In genomic region chr15:100903811-100904210, GRCm38 (mm10) we compare ENCODE assay signal across 26 mouse cellular contexts. TPM values are rescaled to one million over a fixed set of nuclear protein-coding genes. Genes with fewer than 3 reads are reported as not detected.
DNase-seq lines count a peak whose midpoint lies in the region; ATAC-seq and TF ChIP-seq lines count a peak whose summit lies in the region.
"Had no signal": no experiment of that assay in that cellular context is flagged by ENCODE, and none has a peak within 500 bp of the region (broad histone marks: within the 10 kb centered on the region; RNA-seq: fewer than 3 reads in every experiment).

No protein-coding gene starts in this region.

- peak overlapping the region; percentile 37; the same call in 1 of the 2 replicates for H3K27ac ChIP-seq in hindbrain, embryonic 16.5 days (ENCODE audit: low read depth, low read length)
- H3K27ac ChIP-seq in hindbrain, embryonic 11.5 days (ENCODE audit: low read depth, low read length), result no peak overlapping the region
- no peak overlapping the region for H3K27ac ChIP-seq in kidney, embryonic 15.5 days
- no peak overlapping the region for H3K27ac ChIP-seq in kidney, adult 2 months (ENCODE audit: insufficient read depth, low read depth, low read length)
- no peak overlapping the region for H3K27ac ChIP-seq in midbrain, embryonic 14.5 days (replicated peaks; ENCODE audit: low read depth, low read length)
- no peak overlapping the region for H3K27ac ChIP-seq in midbrain, embryonic 15.5 days
- H3K27ac ChIP-seq: embryonic facial prominence, embryonic 10.5 days; embryonic facial prominence, embryonic 13.5 days; forebrain, embryonic 12.5 days; gastrocnemius, adult 2 months; hindbrain, embryonic 14.5 days; intestine, embryonic 15.5 days had no signal

- peaks cover 7% of the 10 kb centered on the region for H3K36me3 ChIP-seq in hindbrain, embryonic 16.5 days (ENCODE audit: control insufficient read depth, insufficient read depth, low read length)
- no peaks in the 10 kb centered on the region for H3K36me3 ChIP-seq in hindbrain, embryonic 11.5 days (ENCODE audit: control insufficient read depth, insufficient read depth, low read length)
- 0 out of 2 replicates have a peak, but pooled peaks cover 8% of the 10 kb centered on the region for H3K36me3 ChIP-seq in kidney, embryonic 15.5 days
- H3K36me3 ChIP-seq in kidney, adult 2 months (ENCODE audit: control insufficient read depth, insufficient read depth, low read length), result no peaks in the 10 kb centered on the region
- H3K36me3 ChIP-seq in midbrain, embryonic 14.5 days (ENCODE audit: control insufficient read depth, insufficient read depth, low read length), result 0 out of 2 replicates have a peak, but pooled peaks cover 2% of the 10 kb centered on the region
- H3K36me3 ChIP-seq in midbrain, embryonic 15.5 days (replicated peaks), result 0 out of 2 replicates have a peak, but pooled peaks cover 6% of the 10 kb centered on the region
- H3K36me3 ChIP-seq: embryonic facial prominence, embryonic 10.5 days; embryonic facial prominence, embryonic 13.5 days; intestine, embryonic 15.5 days had no signal

- 49% methylated on average over 9 of the region's 9 CpGs for WGBS in hindbrain, embryonic 16.5 days
- WGBS in hindbrain, embryonic 11.5 days, result 76% methylated on average over 9 of the region's 9 CpGs
- WGBS in kidney, embryonic 15.5 days, result 59% methylated on average over 9 of the region's 9 CpGs
- WGBS in kidney, adult 2 months, result 40% methylated on average over 9 of the region's 9 CpGs
- WGBS in midbrain, embryonic 14.5 days, result 54% methylated on average over 9 of the region's 9 CpGs
- WGBS in midbrain, embryonic 15.5 days, result 53% methylated on average over 9 of the region's 9 CpGs

- H3K4me1 ChIP-seq in hindbrain, embryonic 16.5 days (ENCODE audit: control insufficient read depth, insufficient read depth, low read depth, low read length), result peaks cover 5% of the 10 kb centered on the region; the same call in 1 of the 2 replicates
- no peaks in the 10 kb centered on the region for H3K4me1 ChIP-seq in hindbrain, embryonic 11.5 days (replicated peaks; ENCODE audit: control insufficient read depth, insufficient read depth, low read length)
- H3K4me1 ChIP-seq in kidney, embryonic 15.5 days, result peaks cover 10% of the 10 kb centered on the region
- H3K4me1 ChIP-seq in kidney, adult 2 months (ENCODE audit: control insufficient read depth, insufficient read depth, low read length), result no peaks in the 10 kb centered on the region
- H3K4me1 ChIP-seq in midbrain, embryonic 14.5 days (ENCODE audit: control insufficient read depth, insufficient read depth, low read length), result no peaks in the 10 kb centered on the region
- H3K4me1 ChIP-seq in midbrain, embryonic 15.5 days, result no peaks in the 10 kb centered on the region
- H3K4me1 ChIP-seq: embryonic facial prominence, embryonic 13.5 days; intestine, embryonic 15.5 days had no signal

- TF ChIP-seq POLR2A in kidney, adult 2 months (IDR thresholded peaks at IDR 0.05; ENCODE audit: low read depth, low read length), result no peak

- no peaks in the 10 kb centered on the region for H3K9me3 ChIP-seq in hindbrain, embryonic 16.5 days (ENCODE audit: control insufficient read depth, low read length)
- H3K9me3 ChIP-seq in hindbrain, embryonic 11.5 days (ENCODE audit: control insufficient read depth, low read length), result no peaks in the 10 kb centered on the region
- no peaks in the 10 kb centered on the region for H3K9me3 ChIP-seq in kidney, embryonic 15.5 days (replicated peaks)
- H3K9me3 ChIP-seq in midbrain, embryonic 14.5 days (ENCODE audit: control insufficient read depth, low read length), result no peaks in the 10 kb centered on the region
- H3K9me3 ChIP-seq in midbrain, embryonic 15.5 days, result no peaks in the 10 kb centered on the region
- H3K9me3 ChIP-seq: embryonic facial prominence, embryonic 10.5 days; embryonic facial prominence, embryonic 13.5 days; forebrain, embryonic 12.5 days; intestine, embryonic 15.5 days had no signal

- no peak overlapping the region for H3K4me2 ChIP-seq in hindbrain, embryonic 16.5 days (ENCODE audit: low read length)
- H3K4me2 ChIP-seq in hindbrain, embryonic 11.5 days (replicated peaks; ENCODE audit: low read depth, low read length), result no peak overlapping the region
- no peak overlapping the region for H3K4me2 ChIP-seq in kidney, embryonic 15.5 days
- H3K4me2 ChIP-seq in midbrain, embryonic 14.5 days (ENCODE audit: low read length), result no peak overlapping the region
- H3K4me2 ChIP-seq in midbrain, embryonic 15.5 days, result no peak overlapping the region
- H3K4me2 ChIP-seq: embryonic facial prominence, embryonic 13.5 days; forebrain, embryonic 12.5 days; heart, embryonic 11.5 days; hindbrain, embryonic 14.5 days; intestine, embryonic 15.5 days had no signal

- H3K27me3 ChIP-seq in hindbrain, embryonic 16.5 days (replicated peaks; ENCODE audit: control insufficient read depth, insufficient read depth, low read length), result no peaks in the 10 kb centered on the region
- H3K27me3 ChIP-seq in hindbrain, embryonic 11.5 days (ENCODE audit: control insufficient read depth, insufficient read depth, low read length), result no peaks in the 10 kb centered on the region
- no peaks in the 10 kb centered on the region for H3K27me3 ChIP-seq in kidney, embryonic 15.5 days
- H3K27me3 ChIP-seq in kidney, adult 2 months (replicated peaks; ENCODE audit: control insufficient read depth, insufficient read depth, low read length), result no peaks in the 10 kb centered on the region; the same call in 1 of the 2 replicates
- H3K27me3 ChIP-seq in midbrain, embryonic 14.5 days (ENCODE audit: control insufficient read depth, insufficient read depth, low read length), result no peaks in the 10 kb centered on the region
- no peaks in the 10 kb centered on the region for H3K27me3 ChIP-seq in midbrain, embryonic 15.5 days (replicated peaks)
- H3K27me3 ChIP-seq: embryonic facial prominence, embryonic 13.5 days; forebrain, embryonic 12.5 days; intestine, embryonic 15.5 days had no signal

- DNase-seq in cerebellum, postnatal 10 days, result peak; percentile 64 to 67
- DNase-seq in cerebellum, adult 11 months, result no peak
- DNase-seq in hindbrain, embryonic 11.5 days (ENCODE audit: low spot score), result no peak
- no peak for DNase-seq in kidney, adult 2 months
- peak; percentile 21 for DNase-seq in midbrain, embryonic 14.5 days
- DNase-seq: adrenal gland, adult 8-10 months; adrenal gland, postnatal 25 days; cerebellum, adult 18-20 months; cerebellum, adult 9-10 months; cerebellum, postnatal 36 days; embryo, embryonic 11 days; gastrocnemius, adult 2 months; gastrocnemius, postnatal 14 days; heart, adult 11 months had no signal

- no peak for ATAC-seq in hindbrain, embryonic 16.5 days
- ATAC-seq in hindbrain, embryonic 11.5 days (ENCODE audit: low FRiP score), result no peak
- peak; percentile 46; the same call in 1 of the 2 replicates for ATAC-seq in kidney, embryonic 15.5 days (replicated peaks; ENCODE audit: low FRiP score)
- ATAC-seq in midbrain, embryonic 14.5 days (ENCODE audit: low FRiP score, low TSS enrichment), result no peak
- no peak for ATAC-seq in midbrain, embryonic 15.5 days (replicated peaks)
- ATAC-seq: activated CD4-positive, CD25-positive, alpha-beta regulatory T cell, adult 4 months; forebrain, embryonic 16.5 days; intestine, embryonic 15.5 days had no signal

- H3K4me3 ChIP-seq in hindbrain, embryonic 16.5 days (ENCODE audit: low read length), result no peak overlapping the region
- no peak overlapping the region for H3K4me3 ChIP-seq in hindbrain, embryonic 11.5 days (ENCODE audit: low read depth, low read length)
- H3K4me3 ChIP-seq in kidney, embryonic 15.5 days (replicated peaks), result no peak overlapping the region
- no peak overlapping the region for H3K4me3 ChIP-seq in kidney, adult 2 months (ENCODE audit: insufficient read depth, low read depth, low read length)
- H3K4me3 ChIP-seq in midbrain, embryonic 14.5 days (replicated peaks; ENCODE audit: low read depth, low read length), result no peak overlapping the region
- no peak overlapping the region for H3K4me3 ChIP-seq in midbrain, embryonic 15.5 days
- H3K4me3 ChIP-seq: embryonic facial prominence, embryonic 10.5 days; embryonic facial prominence, embryonic 13.5 days; erythroblast, embryonic 14.5 days; forebrain, embryonic 12.5 days; gastrocnemius, adult 2 months; intestine, embryonic 15.5 days had no signal

- no peak for TF ChIP-seq CTCF in kidney, adult 2 months (conservative IDR thresholded peaks at IDR 0.05; ENCODE audit: insufficient read depth, insufficient read length, low read depth, low read length)

- H3K9ac ChIP-seq in hindbrain, embryonic 16.5 days (ENCODE audit: low read depth, low read length), result no peak overlapping the region
- no peak overlapping the region for H3K9ac ChIP-seq in hindbrain, embryonic 11.5 days (ENCODE audit: low read depth, low read length)
- H3K9ac ChIP-seq in kidney, embryonic 15.5 days, result no peak overlapping the region
- H3K9ac ChIP-seq in midbrain, embryonic 14.5 days (replicated peaks; ENCODE audit: low read length), result no peak overlapping the region
- H3K9ac ChIP-seq in midbrain, embryonic 15.5 days, result no peak overlapping the region
- H3K9ac ChIP-seq: embryonic facial prominence, embryonic 13.5 days; forebrain, embryonic 12.5 days; hindbrain, embryonic 14.5 days; intestine, embryonic 15.5 days had no signal

RNA-seq across cellular contexts. Expression of gene Scn8a, which starts 34.2 kb away (rescaled TPM):
- 11.6 and 20.0 TPM in 2 replicates for polyA plus RNA-seq in hindbrain, embryonic 16.5 days (2015; fragmentation: Nextera tagmentation; extraction: Ambion mirVana)
- polyA plus RNA-seq in hindbrain, embryonic 11.5 days (2014; fragmentation: Nextera tagmentation; extraction: Ambion mirVana), result 12.2 and 16.4 TPM in 2 replicates
- 11.9 and 13.3 TPM in 2 replicates for polyA plus RNA-seq in kidney, embryonic 15.5 days (2015; fragmentation: Nextera tagmentation; extraction: Ambion mirVana)
- polyA plus RNA-seq in kidney, adult 2 months (2012; rRNA removed), result 0.45 TPM in 2 replicates
- polyA plus RNA-seq in midbrain, embryonic 14.5 days (2014; fragmentation: Nextera tagmentation; extraction: Ambion mirVana), result 19.0 and 21.1 TPM in 2 replicates
- polyA plus RNA-seq in midbrain, embryonic 15.5 days (2015; fragmentation: Nextera tagmentation; extraction: Ambion mirVana), result 20.0 and 22.7 TPM in 2 replicates
- polyA plus RNA-seq: erythroblast, embryonic 14.5 days had no signal

Comparison
In these comparisons a context has a peak if more than half of its experiments do, and no peak if none do; other contexts are left out.
1. DNase-seq: peak in cerebellum, postnatal 10 days (2 of 2) and midbrain, embryonic 14.5 days (single experiment); none in cerebellum, adult 11 months (single experiment), hindbrain, embryonic 11.5 days (single experiment) and kidney, adult 2 months (single experiment).